Mouse (Mus musculus) erythroblast, adult 5-6 weeks (primary cell): ENCODE data around the gene Cd82. TPM values are rescaled to one million over a fixed set of nuclear protein-coding genes. Genes with fewer than 3 reads are reported as not detected.

ENCODE experiments used
- ATAC-seq: replicated peaks from 2 replicates; pipeline ENCODE4 v1.8.0; 2016; ENCODE audit warnings: moderate number of reproducible peaks, mild to moderate bottlenecking, moderate TSS enrichment, inconsistent platforms; ENCODE audit not compliant: poor library complexity, low FRiP score, severe bottlenecking
- total RNA-seq, 2 experiments: library from RNA; stranded (forward) in 1 of 2; stranded (reverse) in 1 of 2; fragments of 150-400 nt in 1 of 2; fragments of 200-764, 138-1000 nt in 1 of 2; gene quantifications; 2 replicates each; pipeline versions ENCODE4 v1.2.3 to v1.2.4; 2015 to 2017; ENCODE audit warnings: low replicate concordance in 2 of 2

Cd82 gene
- total RNA-seq, 2 experiments from 2014 or later = 99.9 to 158 TPM

DNA sequence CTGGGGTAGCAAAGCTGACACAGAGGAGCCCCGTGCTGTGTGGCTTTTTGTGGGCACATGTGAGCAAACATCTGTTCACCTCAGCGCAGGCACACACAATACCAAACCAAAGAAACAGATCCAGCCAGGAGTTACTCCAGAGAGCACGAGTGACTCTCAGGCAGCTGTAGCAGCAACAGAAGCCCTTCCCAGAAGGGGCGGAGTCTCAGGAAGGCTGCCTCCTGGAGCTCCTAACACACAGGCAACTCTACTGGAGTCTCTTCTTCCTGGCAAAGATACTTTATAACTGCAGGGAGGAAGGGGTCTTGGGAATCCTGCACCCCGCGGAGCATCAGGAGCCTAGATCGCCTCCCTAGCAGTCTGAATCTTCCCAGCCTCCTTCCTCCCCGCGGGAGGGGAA, 7.2 kb upstream of the Cd82 start:
- peak; percentile 72 for ATAC-seq

- no peak for ATAC-seq
These were observed 6.2 kb upstream of the Cd82 start for GRCm38 (mm10) chr2:93469118-93469517.

DNA sequence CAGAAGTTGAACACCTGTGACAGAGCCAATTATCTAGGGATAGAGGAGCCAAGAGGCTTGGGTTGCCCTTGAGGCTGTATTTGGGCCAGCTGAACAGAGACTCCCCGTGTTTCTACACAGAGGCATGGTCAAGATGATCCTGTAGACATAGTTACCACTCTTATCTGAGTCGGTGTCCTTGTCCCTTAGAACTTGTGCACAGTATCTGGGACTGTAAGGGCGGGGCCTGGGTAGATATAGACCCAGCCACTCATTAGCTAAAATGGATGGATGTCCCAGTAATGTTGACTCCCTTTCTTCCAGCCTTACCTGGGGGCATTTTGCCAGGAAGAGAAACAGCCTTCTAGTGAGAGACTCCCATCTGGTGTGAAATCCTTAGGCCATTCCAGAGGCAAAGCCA, 3.4 kb upstream of the Cd82 start:
- 0 out of 2 replicates have a peak, but pooled peaks have one; percentile 19 for ATAC-seq

GRCm38 (mm10) chr2:93461869-93462714, 848 bp downstream of the Cd82 start:
- ATAC-seq = peak; percentile 78

GRCm38 (mm10) chr2:93460786-93461469, 2.0 kb downstream of the Cd82 start:
- no peak for ATAC-seq

DNA sequence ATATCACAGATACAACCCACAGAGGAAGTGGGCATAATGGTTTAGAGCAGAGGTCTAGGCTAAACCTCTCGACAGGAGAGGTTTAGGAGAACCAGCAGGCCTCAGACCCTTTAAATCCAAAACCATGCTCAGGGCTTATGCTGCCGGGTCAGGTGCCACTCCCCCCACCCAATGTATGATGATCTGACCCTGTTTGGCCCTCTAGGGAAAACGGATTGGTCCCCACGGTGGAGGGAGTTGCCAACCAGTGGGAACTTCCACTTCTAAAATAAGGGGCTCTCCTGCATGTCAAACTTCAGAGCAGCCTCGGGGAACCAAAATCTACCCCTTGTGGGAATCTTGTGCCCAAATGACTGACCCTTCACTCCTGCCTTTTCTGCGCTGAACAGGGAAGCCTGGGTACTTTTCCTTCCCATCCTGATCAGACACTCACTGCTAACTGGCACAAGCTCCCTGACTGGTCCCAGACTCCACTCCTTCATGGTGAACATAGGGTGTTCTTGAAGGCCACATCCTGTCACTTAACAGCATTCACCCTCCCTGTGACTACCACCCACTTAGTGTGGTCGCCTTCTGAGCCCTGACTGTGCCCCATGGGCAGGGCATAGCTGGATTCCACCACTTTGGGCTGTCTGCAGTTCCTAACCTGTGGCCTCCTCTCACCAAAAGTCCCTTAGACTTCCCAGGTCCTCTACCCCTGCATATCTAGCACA, 3.6 kb downstream of the Cd82 start:
- ATAC-seq = no peak

GRCm38 (mm10) chr2:93458332-93459207, 4.4 kb downstream of the Cd82 start:
- no peak for ATAC-seq

- ATAC-seq = no peak
These were observed 5.4 kb downstream of the Cd82 start for GRCm38 (mm10) chr2:93457426-93458130.

- peak; percentile 49 for ATAC-seq
These were observed 6.8 kb downstream of the Cd82 start for GRCm38 (mm10) chr2:93456140-93456539.

GRCm38 (mm10) chr2:93454817-93455591, 7.9 kb downstream of the Cd82 start:
- ATAC-seq = peak; percentile 62

- ATAC-seq = peak; percentile 38
These were observed 8.6 kb downstream of the Cd82 start for GRCm38 (mm10) chr2:93454334-93454733.

GRCm38 (mm10) chr2:93453046-93453445, 9.9 kb downstream of the Cd82 start:
- ATAC-seq = no peak

DNA sequence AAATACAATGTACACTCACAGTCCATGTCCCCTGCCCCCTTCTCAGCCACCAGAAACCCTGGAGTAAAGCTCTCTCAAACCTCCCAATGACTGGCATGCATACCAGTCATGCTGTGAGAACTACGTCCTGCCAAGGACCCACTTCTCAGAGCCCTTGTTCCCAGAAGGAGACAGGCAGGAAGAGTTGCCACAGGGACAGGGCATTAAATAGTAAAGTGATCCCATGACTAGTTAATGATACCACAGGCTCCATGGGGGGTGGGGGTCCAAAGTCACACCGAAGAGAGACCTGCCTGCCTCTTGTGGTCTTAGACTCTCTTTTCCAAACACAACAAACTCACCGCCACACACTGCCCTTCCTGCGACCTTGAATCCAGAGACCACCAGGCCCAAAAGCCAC, 10.4 kb downstream of the Cd82 start:
- no peak for ATAC-seq

DNA sequence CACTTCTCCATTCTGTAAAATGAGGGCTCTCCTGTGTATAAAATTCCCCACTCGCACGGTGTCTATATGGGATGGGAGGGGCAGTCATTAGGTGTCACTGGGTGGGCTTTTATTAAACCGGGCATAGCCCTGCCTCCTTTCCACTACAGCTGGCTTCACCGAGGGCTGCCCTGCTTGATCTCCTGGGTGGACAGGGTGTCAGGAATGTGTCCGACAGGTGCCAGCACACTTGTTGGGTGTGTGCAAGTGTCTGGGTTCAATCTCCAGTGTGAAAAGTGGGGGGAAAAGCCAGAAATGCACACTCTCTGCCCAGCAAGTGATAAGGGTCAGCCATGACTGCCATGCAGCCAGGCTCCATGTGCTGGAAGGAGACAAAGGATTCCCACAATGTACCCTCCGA, 10.9 kb downstream of the Cd82 start:
- no peak for ATAC-seq

- ATAC-seq = no peak
These were observed 11.6 kb downstream of the Cd82 start for GRCm38 (mm10) chr2:93451219-93451938.

DNA sequence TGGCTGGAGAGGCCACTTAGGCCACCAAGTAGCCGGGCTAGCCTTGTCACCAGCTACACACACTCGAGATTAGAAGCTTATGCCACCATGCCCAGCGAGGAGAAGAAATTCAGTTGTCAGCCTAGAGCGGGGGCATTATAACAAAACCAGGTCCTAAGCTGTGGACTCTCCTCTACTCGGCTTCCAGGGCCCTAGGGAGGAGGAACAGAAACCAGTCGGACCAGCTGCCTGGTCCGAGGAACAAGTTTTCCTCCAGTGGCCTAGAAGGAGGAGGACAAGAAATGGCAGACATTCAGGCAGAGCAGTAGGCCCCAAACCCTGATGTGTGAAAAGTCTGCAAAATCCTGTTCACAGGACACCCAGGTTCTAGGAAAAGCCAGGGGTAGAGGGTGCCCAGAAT, 12.2 kb downstream of the Cd82 start:
- no peak for ATAC-seq

- no peak for ATAC-seq
These were observed 13.3 kb downstream of the Cd82 start for GRCm38 (mm10) chr2:93449657-93450056.

DNA sequence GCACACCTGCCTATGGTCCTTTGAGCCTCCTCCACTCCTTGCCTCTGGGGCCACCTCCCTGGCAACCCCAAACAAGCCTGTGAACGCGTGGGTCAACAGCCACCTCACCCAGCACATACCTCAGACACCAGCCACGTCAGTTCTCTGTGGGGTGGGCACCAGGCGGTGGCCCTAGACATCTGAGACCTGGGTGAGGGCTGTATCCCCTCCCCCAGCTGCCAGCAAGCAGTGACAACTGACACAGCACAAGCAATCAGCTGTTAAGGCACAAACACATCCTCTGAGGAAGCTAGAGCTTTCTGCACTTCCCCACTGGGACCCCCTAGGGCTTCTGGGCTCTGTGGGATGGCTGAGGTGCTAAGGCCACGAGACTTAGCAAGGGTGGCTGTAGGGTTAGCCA, 14.2 kb downstream of the Cd82 start:
- ATAC-seq = no peak
